Mouse (Mus musculus): ENCODE measurements at regions not wholly inside any gene's neighbourhood (a gene's known extent, or its start where the extent isn't known, plus 50 kb on each side); places are given as distances from the start of the nearest gene placed in this dataset.

GRCm38 (mm10) chr3:58072230-58072839, 224.5 kb upstream of the Pfn2 start:
- no peaks in the 10 kb centered on the region for H3K36me3 ChIP-seq (ENCODE audit: control insufficient read depth, insufficient read depth, low read length)
- H3K9ac ChIP-seq (ENCODE audit: low read depth, low read length): no peak overlapping the region
- DNase-seq (ENCODE audit: extremely low read depth, low read depth, low spot score): no peak
- TF ChIP-seq POLR2A (IDR thresholded peaks at IDR 0.05; ENCODE audit: extremely low read depth, insufficient read depth, low read length) (no peak), CTCF (IDR thresholded peaks at IDR 0.05; ENCODE audit: low read depth, low read length) (no peak)
- H3K27ac ChIP-seq (replicated peaks; ENCODE audit: insufficient read depth, low read depth, low read length): no peak overlapping the region
- no peaks in the 10 kb centered on the region for H3K4me1 ChIP-seq (ENCODE audit: control insufficient read depth, insufficient read depth, low read length)
- no peak overlapping the region for H3K4me3 ChIP-seq (ENCODE audit: insufficient read depth, low read depth, low read length)
- WGBS: 95% methylated on average over 5 of the region's 5 CpGs
- no peaks in the 10 kb centered on the region for H3K27me3 ChIP-seq (ENCODE audit: control insufficient read depth, insufficient read depth, low read length)
- H3K79me2 ChIP-seq (ENCODE audit: control insufficient read depth, insufficient read depth, low read length): no peaks in the 10 kb centered on the region

- no peaks in the 10 kb centered on the region for H3K27me3 ChIP-seq (ENCODE audit: control insufficient read depth, insufficient read depth, low read length)
- H3K4me3 ChIP-seq (ENCODE audit: insufficient read depth, low read depth, low read length): no peak overlapping the region
- no peak overlapping the region for H3K9ac ChIP-seq (ENCODE audit: low read depth, low read length)
- TF ChIP-seq CTCF (IDR thresholded peaks at IDR 0.05; ENCODE audit: low read depth, low read length) (no peak), POLR2A (IDR thresholded peaks at IDR 0.05; ENCODE audit: extremely low read depth, insufficient read depth, low read length) (no peak)
- H3K27ac ChIP-seq (replicated peaks; ENCODE audit: insufficient read depth, low read depth, low read length): no peak overlapping the region
- DNase-seq (ENCODE audit: extremely low read depth, low read depth, low spot score): no peak
- H3K4me1 ChIP-seq (ENCODE audit: control insufficient read depth, insufficient read depth, low read length): no peaks in the 10 kb centered on the region
- WGBS: 88% methylated on average over 24 of the region's 24 CpGs
- H3K36me3 ChIP-seq (ENCODE audit: control insufficient read depth, insufficient read depth, low read length): no peaks in the 10 kb centered on the region
- no peaks in the 10 kb centered on the region for H3K79me2 ChIP-seq (ENCODE audit: control insufficient read depth, insufficient read depth, low read length)
These were observed 241.7 kb upstream of the Pfn2 start for GRCm38 (mm10) chr3:58089344-58090139.

- WGBS: 87% methylated on average over 8 of the region's 8 CpGs
- no peaks in the 10 kb centered on the region for H3K27me3 ChIP-seq (ENCODE audit: control insufficient read depth, insufficient read depth, low read length)
- no peak overlapping the region for H3K27ac ChIP-seq (replicated peaks; ENCODE audit: insufficient read depth, low read depth, low read length)
- DNase-seq (ENCODE audit: extremely low read depth, low read depth, low spot score): no peak
- no peak overlapping the region for H3K4me3 ChIP-seq (ENCODE audit: insufficient read depth, low read depth, low read length)
- H3K9ac ChIP-seq (ENCODE audit: low read depth, low read length): no peak overlapping the region
- no peaks in the 10 kb centered on the region for H3K36me3 ChIP-seq (ENCODE audit: control insufficient read depth, insufficient read depth, low read length)
- H3K4me1 ChIP-seq (ENCODE audit: control insufficient read depth, insufficient read depth, low read length): no peaks in the 10 kb centered on the region
- no peaks in the 10 kb centered on the region for H3K79me2 ChIP-seq (ENCODE audit: control insufficient read depth, insufficient read depth, low read length)
- TF ChIP-seq CTCF (IDR thresholded peaks at IDR 0.05; ENCODE audit: low read depth, low read length): no peak
- TF ChIP-seq POLR2A (IDR thresholded peaks at IDR 0.05; ENCODE audit: extremely low read depth, insufficient read depth, low read length): no peak
These were observed 242.5 kb upstream of the Pfn2 start for GRCm38 (mm10) chr3:58090396-58090795.

GRCm38 (mm10) chr3:58091466-58092176, 243.7 kb upstream of the Pfn2 start:
- H3K27me3 ChIP-seq (ENCODE audit: control insufficient read depth, insufficient read depth, low read length): no peaks in the 10 kb centered on the region
- TF ChIP-seq POLR2A (IDR thresholded peaks at IDR 0.05; ENCODE audit: extremely low read depth, insufficient read depth, low read length) (no peak), CTCF (IDR thresholded peaks at IDR 0.05; ENCODE audit: low read depth, low read length) (no peak)
- no peak overlapping the region for H3K9ac ChIP-seq (ENCODE audit: low read depth, low read length)
- H3K36me3 ChIP-seq (ENCODE audit: control insufficient read depth, insufficient read depth, low read length): no peaks in the 10 kb centered on the region
- no peaks in the 10 kb centered on the region for H3K79me2 ChIP-seq (ENCODE audit: control insufficient read depth, insufficient read depth, low read length)
- H3K4me3 ChIP-seq (ENCODE audit: insufficient read depth, low read depth, low read length): no peak overlapping the region
- no peaks in the 10 kb centered on the region for H3K4me1 ChIP-seq (ENCODE audit: control insufficient read depth, insufficient read depth, low read length)
- no peak overlapping the region for H3K27ac ChIP-seq (replicated peaks; ENCODE audit: insufficient read depth, low read depth, low read length)
- no peak for DNase-seq (ENCODE audit: extremely low read depth, low read depth, low spot score)
- WGBS: 87% methylated on average over 6 of the region's 6 CpGs

GRCm38 (mm10) chr3:58110911-58111476, 263.1 kb upstream of the Pfn2 start:
- no peak for TF ChIP-seq POLR2A (IDR thresholded peaks at IDR 0.05; ENCODE audit: extremely low read depth, insufficient read depth, low read length)
- no peak for TF ChIP-seq CTCF (IDR thresholded peaks at IDR 0.05; ENCODE audit: low read depth, low read length)
- 92% methylated on average over 5 of the region's 5 CpGs for WGBS
- Histone ChIP-seq H3K27ac (replicated peaks; ENCODE audit: insufficient read depth, low read depth, low read length) (no peak overlapping the region), H3K36me3 (ENCODE audit: control insufficient read depth, insufficient read depth, low read length) (no peaks in the 10 kb centered on the region), H3K4me1 (ENCODE audit: control insufficient read depth, insufficient read depth, low read length) (no peaks in the 10 kb centered on the region), H3K4me3 (ENCODE audit: insufficient read depth, low read depth, low read length) (no peak overlapping the region), H3K9ac (ENCODE audit: low read depth, low read length) (no peak overlapping the region), H3K79me2 (ENCODE audit: control insufficient read depth, insufficient read depth, low read length) (no peaks in the 10 kb centered on the region), H3K27me3 (ENCODE audit: control insufficient read depth, insufficient read depth, low read length) (no peaks in the 10 kb centered on the region)
- DNase-seq (ENCODE audit: extremely low read depth, low read depth, low spot score): no peak

Measured in liver, adult 2 months (tissue).